Mouse (Mus musculus) heart, adult 18-20 months (tissue): ENCODE data around the gene Etnk1. TPM values are rescaled to one million over a fixed set of nuclear protein-coding genes. Genes with fewer than 3 reads are reported as not detected.
A peak's percentile ranks its signal among the peaks of the same experiment; 100 is the strongest.
"Not testable (repeated sequence)": the region's sequence is repeated elsewhere in the genome, so short reads cannot be mapped to it uniquely, and the experiment has no call there.

ENCODE experiments used
- DNase-seq, 2 experiments: peaks; one replicate each; pipeline ENCODE4 v3.0.0; 2021 to 2022; ENCODE audit warnings: mixed read lengths in 1 of 2
- total RNA-seq, 2 experiments: library from RNA; stranded (reverse); gene quantifications; 2 replicates each; pipeline ENCODE4 v1.2.3; 2021

Etnk1 gene
- total RNA-seq, 2 experiments from 2014 or later = 29.8 to 30.8 TPM

DNA sequence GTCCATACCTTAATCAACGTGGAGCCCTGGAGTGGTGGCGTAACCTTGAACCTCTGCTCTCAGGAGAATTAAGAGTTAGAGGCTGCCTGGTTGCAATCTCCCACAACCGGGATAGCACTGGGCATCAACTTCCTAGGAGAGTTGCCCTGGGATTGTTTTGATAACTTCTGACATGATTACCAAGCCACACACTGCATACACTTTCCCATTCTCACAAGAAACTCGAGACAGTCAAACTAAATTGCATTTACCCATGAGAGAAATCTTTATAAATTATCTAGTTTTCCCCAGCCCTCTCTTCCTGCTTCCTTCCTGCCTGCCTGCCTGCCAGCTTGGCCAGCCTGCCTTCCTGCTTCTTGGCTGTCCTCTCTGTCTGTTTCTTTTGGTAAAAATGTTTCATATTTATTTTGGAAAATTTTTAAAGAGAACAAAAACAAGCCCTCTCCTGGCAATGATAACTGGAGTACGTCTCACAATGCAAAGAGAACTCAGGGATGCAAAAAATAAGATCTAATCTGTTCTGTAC lies 17.2 kb upstream of the Etnk1 start:
- peak in 1 of 2 experiments; percentile 22 for DNase-seq

GRCm38 (mm10) chr6:143151081-143151995 lies 15.7 kb upstream of the Etnk1 start:
- not testable (repeated sequence) for DNase-seq

GRCm38 (mm10) chr6:143152321-143152827 lies 14.6 kb upstream of the Etnk1 start:
- DNase-seq = peak in 1 of 2 experiments; percentile 45

DNA sequence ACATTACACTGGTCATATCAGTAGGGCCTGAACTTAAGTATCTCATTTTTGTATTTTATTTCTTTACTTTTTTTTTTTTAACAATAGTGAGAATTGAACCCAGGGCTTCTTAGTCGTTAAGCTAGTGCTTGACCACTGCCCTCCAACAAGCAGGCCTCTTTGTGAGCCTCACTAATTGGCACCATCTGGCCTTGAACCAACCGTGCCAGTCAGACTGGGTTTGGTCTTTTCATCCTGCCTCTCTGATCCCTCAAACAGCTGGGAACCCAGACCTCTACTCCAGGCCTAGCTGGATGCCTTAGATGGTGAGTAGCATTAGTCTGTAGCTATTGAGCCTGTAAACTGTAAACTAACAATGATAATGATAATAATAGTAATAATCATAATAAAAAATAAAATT lies 13.9 kb upstream of the Etnk1 start:
- no peak for DNase-seq

DNA sequence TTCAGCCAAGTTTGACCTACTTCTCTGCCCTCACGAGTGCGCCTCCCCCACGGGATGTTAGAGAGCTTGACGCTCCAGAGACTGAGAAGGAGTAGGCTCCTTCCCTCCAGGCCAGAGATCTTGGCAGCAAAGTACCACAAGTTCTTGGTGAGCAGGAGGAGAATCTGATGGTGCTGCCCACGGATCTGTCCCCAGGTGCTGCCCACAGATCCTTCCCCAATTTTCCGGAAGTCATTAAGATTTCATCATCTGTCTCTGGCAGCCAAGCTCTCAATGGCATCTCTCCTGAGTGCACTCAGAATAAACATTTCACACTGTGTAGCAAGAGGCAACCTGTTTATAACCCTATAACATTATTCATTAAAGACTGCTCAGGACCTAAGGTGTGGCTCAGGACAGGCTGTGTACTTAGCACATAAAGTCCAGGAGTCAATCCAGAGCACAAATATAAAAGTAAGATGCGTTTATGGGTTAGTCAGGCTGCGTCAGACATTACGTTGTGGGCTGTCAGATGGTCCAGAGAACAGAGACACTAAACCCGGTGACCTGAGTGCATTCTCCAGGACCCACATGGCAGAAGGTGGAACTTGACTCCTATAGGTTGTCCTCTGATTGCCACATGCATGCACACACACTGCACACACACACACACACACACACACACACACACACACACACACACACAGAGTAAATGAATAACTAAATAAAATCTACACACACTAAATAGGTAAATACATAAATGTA lies 13.1 kb upstream of the Etnk1 start:
- DNase-seq = no peak

DNA sequence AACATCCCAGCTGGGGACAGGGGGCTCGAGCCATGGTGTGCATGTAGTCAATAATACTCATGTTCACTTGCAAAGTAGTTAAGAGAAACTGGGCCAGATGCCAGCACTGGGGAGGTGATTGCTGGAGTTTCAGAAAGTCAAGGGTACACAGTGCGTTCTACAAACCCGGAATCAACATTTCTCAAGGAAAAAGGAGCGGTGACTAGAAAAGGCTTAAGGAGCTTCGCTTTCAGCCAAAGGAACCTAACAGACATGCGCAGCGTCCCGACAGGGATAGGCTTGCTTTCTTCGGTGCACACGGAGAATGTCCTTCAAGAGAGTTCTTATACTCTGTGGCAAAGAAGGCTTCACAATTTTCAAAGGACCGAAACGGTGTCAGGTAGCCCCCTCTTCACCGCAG lies 12.1 kb upstream of the Etnk1 start:
- no peak for DNase-seq

GRCm38 (mm10) chr6:143155996-143156395 lies 11.0 kb upstream of the Etnk1 start:
- DNase-seq = no peak

GRCm38 (mm10) chr6:143156684-143157083 lies 10.3 kb upstream of the Etnk1 start:
- no peak for DNase-seq

DNA sequence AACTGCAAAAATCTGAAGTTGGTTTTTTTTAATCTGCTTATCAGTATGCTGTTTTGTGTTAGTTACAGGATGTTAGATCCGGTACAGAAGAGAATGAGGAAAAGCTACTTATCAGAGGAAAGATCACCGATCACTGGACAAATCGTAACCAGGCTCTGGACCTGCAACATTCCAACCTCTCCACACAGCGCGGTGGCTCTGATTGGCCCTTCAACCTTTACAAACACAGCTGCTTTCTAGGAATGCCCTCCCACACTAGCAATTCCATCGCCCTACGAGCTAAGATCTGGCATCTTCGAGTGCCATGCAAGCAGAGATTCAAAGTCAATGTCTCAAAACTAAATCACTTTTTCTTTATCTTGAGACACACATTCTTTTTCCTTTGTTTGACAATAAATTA lies 9.6 kb upstream of the Etnk1 start:
- DNase-seq = no peak

DNA sequence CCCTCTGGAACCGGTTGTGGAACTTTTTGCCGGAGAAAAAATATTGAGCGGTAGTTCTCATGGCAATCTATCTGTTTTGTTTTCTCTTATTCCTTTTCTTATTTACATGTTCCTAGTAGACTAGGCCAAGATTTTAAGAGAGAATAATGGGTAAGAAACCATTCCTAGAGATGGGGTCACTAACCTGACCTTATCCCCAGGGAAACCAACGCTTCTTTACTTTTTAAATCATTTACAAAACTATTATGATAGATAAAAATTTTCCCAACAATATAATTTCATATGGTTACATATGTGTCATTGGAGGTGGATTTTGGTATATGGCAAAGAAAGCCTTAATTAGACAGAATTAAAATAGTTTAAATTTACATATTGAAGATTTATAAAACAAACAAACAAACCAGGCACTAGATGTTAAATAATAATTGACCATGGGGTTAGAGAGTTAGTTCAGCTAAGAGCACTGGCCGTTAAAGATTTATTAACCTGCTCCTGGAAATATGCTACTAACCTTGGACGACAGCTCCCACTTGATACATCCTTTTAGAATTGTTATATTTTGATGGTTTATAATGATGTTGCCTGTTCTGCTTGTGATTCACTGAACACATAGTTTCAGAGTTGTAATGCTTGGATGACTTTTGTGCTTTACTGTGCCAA lies 6.3 kb upstream of the Etnk1 start:
- no peak for DNase-seq

- DNase-seq = no peak
Observed at GRCm38 (mm10) chr6:143162161-143162877, 4.7 kb upstream of the Etnk1 start.

GRCm38 (mm10) chr6:143163956-143164905 lies 2.8 kb upstream of the Etnk1 start:
- no peak for DNase-seq

DNA sequence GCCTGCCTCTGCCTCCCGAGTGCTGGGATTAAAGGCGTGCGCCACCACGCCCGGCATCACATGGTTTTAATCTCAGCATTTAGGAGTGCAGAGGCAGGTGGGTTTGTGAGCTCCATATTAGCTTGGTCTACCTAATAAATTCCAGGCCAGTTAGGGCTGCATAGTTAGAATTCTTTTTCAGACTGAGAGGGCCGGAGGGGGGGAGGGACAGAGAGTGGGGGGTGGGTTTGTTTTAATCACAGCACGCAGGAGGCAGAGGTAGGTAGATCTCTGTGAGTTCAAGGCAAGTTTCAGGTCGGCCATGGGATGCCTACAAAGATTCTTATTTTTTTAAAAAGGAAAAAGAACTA lies 2.1 kb upstream of the Etnk1 start:
- no peak for DNase-seq

DNA sequence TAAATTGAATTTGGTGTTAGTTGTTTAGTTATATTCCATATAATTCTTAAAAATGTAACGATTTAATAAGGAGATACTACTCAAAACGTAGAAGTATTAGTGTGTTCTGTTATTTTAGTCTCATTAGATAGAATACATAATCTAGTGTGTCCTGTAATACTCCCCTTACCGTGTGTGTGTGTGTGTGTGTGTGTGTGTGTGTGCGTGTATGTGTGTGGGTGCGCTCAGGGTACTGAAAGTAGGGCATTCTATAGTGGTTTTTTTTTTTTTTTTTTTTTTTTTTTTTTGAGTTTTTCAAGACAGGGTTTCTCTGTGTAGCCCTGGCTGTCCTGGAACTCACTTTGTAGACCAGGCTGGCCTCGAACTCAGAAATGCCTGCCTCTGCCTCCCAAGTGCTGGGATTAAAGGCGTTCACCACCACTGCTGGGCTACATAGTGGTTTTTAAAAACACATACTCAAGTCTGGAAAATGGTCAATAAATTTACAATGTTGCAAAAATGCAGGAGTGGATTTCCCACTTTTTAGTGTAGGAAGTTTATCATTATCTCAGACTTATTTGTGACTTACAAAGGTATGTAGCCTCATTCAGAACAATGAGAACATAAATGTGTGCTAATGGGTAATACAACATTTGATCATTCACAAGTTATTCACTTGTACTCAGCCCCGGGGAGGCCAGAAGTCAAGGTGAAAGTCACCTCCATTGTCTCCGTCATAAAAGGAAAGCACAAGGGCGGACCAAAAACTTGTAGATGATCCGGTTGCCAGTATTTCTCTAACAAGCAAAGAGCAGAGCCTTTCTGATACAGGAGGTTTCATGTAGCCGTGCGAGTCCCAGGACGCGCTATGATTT lies 1.4 kb upstream of the Etnk1 start:
- DNase-seq = no peak

- DNase-seq = no peak
Observed at GRCm38 (mm10) chr6:143167409-143167919, 443 bp downstream of the Etnk1 start.

DNA sequence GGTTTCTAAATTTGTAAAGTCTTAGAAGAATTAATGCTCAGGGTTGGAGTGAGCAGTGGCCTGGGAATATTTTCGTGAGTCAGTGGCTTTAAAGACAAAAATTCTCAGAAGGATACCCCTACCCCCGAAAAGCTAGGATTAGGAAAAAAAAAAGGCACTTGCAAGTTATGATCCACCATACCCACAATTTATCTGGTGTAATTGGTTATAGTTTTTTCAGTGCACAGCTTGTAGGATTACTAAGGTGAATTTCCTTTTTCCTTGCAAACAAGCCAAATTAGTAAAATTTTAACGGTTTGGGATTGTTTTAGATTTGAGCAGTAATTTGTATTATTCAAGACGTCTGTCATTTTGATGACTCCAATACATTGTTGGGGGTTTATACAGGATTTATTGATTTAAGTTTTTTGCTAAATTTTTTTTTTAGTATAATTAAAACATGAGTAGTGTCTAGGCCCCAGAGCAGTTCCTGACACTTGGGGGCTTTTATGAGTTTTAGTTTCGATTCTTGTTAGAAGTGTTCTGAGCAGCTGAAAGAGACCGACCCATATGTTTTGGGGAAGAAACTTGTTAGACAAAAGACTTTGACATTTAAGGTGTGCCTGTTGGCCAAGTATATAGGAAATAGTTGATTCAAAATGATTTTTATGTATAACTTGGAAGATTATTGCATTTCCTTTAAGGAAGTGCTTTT lies 1.1 kb downstream of the Etnk1 start:
- DNase-seq = no peak

- DNase-seq = no peak
Observed at GRCm38 (mm10) chr6:143169385-143169784, 2.4 kb downstream of the Etnk1 start.

DNA sequence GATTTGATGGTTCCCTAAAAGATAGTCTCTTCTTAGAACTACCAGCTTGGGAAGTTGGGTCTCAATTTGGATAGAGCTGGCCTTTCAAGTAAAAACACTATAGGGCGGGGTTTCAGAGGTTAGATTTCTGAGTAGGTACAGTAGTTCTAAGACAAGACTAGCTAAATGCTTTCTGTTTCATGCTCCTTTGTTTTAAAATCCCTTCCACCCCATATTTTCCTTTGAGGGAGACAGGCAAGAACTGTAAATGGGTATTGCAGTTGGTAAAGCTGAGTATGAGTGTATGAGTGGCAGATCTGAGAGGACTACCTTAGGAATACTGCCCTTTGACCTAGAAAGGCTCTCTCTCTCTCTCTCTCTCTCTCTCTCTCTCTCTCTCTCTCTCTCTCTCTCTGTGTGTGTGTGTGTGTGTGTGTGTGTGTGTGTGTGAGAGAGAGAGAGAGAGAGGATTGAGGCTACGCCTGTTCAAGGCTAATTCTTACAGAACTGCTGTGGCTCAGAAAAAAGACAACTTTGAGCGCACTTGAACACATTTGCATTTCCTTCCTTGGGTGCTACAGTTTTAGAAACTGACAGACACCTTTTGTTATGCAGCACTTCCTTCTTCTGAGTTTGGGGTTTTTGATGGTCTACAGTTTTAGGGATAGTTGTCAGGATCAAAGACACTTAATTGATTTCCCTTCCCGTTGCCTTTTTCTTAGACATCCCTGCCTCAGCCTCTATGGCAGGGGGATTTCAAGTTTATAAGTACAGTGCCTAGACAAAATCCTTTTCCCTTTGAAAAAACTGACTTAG lies 3.3 kb downstream of the Etnk1 start:
- no peak for DNase-seq
